Mouse (Mus musculus): ENCODE data around the gene Edil3.

GRCm38 (mm10) chr13:89335908-89336579 is 514.8 kb downstream of the Edil3 start:
- no peak for TF ChIP-seq CTCF (IDR thresholded peaks at IDR 0.05; ENCODE audit: control insufficient read depth, insufficient read depth, low read length)
- no peak for TF ChIP-seq POLR2A (IDR thresholded peaks at IDR 0.05; ENCODE audit: borderline replicate concordance, control insufficient read depth, low read depth, low read length)
